Mouse (Mus musculus): ENCODE results near the gene Agap1.

Gene Agap1

DNA sequence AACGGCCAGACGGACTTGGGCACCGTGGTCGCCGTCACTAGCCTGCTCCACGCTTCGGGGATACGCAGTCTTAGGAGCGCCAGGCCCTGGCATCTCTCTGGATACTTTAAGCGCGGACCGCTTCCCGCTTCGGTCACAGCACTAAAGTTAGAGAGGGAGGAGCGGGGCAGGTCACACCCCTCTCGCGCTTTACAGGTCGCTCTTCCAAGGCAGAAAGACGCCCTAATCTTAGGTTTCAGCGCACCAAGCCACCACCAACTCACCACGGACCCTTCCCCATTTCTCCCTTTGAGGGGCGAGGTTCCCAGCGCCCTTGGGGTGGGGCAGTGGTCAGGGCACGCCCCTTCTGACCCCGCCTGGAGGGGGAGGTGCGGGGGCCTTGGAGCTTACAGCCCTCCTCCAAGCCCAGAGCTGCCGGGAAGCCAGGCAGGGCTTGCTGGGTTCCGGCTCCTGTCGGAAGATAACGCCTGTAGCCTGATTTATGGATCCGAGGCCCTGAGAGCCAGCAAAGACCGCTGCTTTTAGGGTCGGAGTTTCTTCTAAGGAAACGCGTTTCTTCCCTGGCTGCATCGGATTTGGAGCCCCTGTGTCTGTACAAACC is 472.6 kb downstream of the Agap1 start:
- in situ Hi-C loops (cut with MboI; ENCODE audit: low sequenced_read_pairs), result no loop called here

DNA sequence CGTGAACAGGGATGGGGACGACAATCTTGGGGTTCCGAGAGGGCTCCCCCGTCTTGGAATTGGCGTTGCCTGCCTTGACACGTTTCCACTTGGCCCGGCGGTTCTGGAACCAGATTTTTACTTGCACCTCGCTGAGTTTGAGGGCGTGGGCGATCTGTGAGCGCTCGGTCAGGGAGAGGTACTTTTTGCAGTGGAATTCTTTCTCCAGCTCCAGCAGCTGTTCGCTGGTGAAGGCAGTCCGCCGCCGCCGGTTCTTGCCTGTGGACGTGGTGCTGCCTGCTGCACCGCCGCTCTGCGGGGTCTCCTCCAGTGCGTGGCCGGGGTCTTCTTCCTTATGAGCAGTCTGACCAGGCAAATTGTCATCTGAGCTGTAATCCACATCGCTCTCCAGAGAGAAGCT is 474.1 kb downstream of the Agap1 start:
- in situ Hi-C loops (cut with MboI; ENCODE audit: low sequenced_read_pairs), result no loop called here

- in situ Hi-C loops (cut with MboI; ENCODE audit: low sequenced_read_pairs), result no loop called here
Measured at GRCm38 (mm10) chr1:89929181-89929580, 474.6 kb downstream of the Agap1 start.

- in situ Hi-C loops (cut with MboI; ENCODE audit: low sequenced_read_pairs), result no loop called here
Measured at GRCm38 (mm10) chr1:89929721-89930505, 475.3 kb downstream of the Agap1 start.

GRCm38 (mm10) chr1:89930551-89930950 is 475.9 kb downstream of the Agap1 start:
- in situ Hi-C loops (cut with MboI; ENCODE audit: low sequenced_read_pairs), result no loop called here

DNA sequence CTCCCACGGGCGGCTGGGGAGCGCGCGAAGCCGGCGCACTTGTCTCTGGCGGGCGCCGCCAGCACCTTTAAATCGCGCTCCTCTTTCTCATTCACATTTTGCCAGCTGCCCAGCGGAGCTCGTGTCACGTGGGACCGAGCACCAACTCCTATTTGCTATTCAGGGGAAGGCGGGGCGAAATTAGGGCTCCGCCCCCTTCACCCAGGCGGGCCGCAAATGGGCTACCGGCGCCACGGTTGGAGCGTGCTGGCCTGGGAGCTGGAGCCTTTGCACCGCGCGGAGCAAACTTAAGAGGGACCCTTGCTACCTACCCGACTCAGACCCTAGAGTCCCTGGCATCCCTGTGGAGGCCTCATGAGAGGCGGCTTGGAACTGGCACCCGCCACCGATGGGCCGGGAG is 476.5 kb downstream of the Agap1 start, which contains the start of gene Gbx2:
TSS of gene Gbx2 (minus strand) at position 60 of the 400 bp plus-strand sequence.
- in situ Hi-C loops (cut with MboI; ENCODE audit: low sequenced_read_pairs), result no loop called here

DNA sequence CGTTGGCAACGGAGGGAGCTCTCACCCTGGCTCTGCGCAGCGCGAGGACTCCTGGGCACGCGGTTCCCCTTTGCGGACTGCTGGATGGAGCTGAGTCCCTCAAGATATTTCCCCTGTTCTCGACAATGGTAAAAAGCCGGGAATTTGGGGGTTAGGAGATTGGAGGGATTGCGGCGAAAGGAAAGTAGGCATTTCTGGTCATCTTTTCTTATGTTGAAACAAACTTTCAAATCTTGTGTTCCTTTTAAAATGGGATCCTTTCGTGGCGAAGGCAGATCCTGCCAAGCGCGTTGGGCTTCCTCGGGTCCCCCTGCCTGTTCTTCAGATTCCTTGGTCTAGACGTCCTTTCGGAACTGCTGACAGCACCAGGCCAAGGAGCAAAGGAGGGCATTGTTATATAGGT is 477.4 kb downstream of the Agap1 start:
- in situ Hi-C loops (cut with MboI; ENCODE audit: low sequenced_read_pairs), result no loop called here

DNA sequence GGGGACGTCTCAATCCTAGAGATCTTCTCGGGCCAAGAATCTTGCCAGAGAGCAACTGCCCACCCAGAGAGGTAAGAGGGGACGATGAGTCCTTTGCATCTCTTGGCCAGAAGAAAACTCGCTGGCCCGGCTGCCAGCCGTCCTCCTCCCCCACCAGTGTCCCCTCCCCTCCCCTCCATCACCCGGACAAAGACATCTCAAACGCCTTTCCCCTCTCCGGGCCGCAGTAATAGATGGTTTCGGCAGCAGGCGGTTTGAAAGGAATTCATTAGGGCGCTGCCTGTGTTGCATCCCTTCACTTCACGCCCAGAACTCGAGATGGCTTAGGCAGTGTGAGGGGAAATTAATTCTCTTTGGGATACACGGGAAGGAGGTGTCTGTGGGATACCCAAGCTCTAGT is 478.0 kb downstream of the Agap1 start:
- in situ Hi-C loops (cut with MboI; ENCODE audit: low sequenced_read_pairs), result no loop called here

- in situ Hi-C loops (cut with MboI; ENCODE audit: low sequenced_read_pairs), result no loop called here
Measured at GRCm38 (mm10) chr1:89933028-89933427, 478.4 kb downstream of the Agap1 start.

- in situ Hi-C loops (cut with MboI; ENCODE audit: low sequenced_read_pairs), result no loop called here
Measured at GRCm38 (mm10) chr1:89933786-89934185, 479.2 kb downstream of the Agap1 start.

DNA sequence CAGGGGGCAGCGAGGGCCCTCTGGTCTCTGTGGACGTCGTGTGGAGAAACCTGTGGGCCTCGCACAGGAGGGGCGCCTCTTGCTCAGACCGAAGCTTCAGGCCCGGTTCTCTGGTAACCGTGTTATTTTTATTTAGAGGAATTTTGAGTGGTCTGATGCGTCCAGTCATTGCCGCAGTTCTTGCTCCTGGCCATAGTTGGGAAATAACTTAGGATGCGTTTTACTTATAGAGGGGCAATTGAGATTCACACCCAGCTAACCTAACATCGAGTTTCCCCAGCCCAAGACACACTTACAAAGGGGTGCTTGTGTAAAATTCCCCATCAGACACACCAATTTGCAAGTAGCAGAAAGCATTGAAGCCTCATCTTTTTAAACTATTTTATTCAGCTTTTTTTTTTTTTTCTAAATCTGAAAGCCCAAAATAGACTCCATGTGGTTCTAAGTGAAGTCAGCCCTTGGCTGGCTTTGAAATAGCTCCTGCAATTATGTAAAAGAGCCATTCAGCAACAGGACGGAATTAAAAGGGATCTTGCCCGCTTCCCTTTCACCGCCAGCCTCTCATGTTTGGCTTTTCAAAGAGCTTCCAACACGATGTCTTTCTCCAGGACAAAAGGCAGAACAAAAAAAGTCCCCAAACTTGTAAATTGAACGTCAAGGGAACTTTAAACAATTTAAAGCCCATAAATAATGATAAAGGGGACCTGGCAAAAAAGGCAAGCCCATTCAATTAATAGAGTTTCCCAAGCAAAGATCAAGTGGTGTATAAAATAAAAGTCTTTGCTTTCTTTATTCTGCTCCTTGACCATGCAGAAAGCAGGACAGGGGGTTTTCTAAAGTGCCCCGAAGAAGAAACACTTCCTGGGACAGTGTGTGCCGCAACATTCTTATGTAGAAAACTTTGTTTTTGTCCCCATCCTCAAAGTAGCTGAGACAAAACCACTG is 480.0 kb downstream of the Agap1 start:
- in situ Hi-C loops (cut with MboI; ENCODE audit: low sequenced_read_pairs), result no loop called here

DNA sequence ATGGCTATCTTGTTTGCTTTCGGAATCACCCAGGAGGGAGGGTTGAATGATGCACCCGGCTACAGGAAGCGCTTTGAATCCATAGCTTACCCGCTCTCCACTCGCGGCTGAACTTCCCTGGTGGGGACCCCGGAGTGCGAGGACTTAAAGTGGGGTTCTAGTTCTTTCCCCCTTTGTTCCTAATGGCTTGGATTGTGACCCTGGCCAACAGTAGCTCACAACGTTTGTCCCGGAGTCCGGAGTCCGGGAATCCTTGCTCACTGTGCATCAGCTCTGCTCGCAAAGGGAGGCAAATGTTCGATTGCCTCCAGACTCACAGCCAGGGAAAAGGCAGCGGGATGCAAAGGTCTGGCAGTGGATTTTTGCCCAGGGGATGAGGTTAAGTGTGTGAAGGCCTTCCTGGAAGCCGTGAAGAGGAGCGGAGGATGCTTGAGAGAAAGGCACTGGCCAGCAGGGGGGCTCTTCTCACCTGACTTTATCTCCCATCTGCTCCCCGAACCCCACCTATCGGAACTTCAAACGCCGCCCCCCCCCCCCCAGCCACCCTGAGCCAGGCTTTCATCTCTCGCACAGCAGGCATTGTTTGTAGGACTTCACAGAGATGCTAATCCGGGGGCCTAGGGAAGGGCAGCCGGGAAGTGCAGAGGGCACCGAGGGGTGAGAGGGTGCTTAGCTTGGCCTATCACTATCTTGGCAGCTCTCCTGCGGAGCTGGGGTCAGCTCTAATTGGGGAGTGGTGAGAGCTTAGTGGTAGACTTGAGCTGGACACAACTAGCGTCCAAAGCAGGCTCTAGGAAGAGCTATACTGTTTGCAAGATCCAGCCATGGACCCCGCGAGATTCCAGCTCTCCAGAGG is 481.1 kb downstream of the Agap1 start:
- in situ Hi-C loops (cut with MboI; ENCODE audit: low sequenced_read_pairs), result no loop called here

DNA sequence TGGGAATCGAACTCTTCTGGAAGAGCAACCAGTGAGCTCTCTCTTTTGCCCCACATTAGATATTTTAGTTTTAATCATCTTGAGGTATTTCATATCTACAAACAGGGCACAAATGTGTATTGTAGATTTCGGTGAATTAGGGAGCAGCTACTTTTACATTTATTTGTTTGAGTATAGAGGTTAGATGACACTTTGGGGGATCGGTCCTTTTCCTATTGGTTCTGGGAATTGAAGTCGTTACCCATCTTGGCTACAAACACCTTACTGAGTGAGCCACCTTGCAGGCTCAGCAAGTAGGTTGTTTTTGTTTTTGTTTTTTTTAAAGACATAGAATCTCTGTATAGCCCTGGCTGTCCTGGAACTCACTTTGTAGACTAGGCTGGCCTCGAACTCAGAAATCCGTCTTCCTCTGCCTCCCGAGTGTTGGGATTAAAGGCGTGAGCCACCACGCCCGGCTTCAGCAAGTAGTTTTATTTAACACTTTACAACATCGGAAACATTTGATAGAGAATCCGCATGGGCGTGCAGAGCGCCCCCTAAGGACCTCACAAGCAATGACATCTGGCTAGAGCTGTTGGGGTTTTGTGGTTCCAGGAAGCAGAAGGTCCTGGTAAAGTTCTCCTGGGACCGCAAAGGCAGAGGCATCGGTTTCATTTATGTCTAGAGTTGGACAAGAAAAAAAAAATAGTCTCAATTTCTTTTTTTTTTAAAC is 484.4 kb downstream of the Agap1 start:
- in situ Hi-C loops (cut with MboI; ENCODE audit: low sequenced_read_pairs), result no loop called here

- in situ Hi-C loops (cut with MboI; ENCODE audit: low sequenced_read_pairs), result no loop called here
Measured at GRCm38 (mm10) chr1:89939596-89939960, 485.0 kb downstream of the Agap1 start.

- in situ Hi-C loops (cut with MboI; ENCODE audit: low sequenced_read_pairs), result no loop called here
Measured at GRCm38 (mm10) chr1:89939981-89940726, 485.5 kb downstream of the Agap1 start.

DNA sequence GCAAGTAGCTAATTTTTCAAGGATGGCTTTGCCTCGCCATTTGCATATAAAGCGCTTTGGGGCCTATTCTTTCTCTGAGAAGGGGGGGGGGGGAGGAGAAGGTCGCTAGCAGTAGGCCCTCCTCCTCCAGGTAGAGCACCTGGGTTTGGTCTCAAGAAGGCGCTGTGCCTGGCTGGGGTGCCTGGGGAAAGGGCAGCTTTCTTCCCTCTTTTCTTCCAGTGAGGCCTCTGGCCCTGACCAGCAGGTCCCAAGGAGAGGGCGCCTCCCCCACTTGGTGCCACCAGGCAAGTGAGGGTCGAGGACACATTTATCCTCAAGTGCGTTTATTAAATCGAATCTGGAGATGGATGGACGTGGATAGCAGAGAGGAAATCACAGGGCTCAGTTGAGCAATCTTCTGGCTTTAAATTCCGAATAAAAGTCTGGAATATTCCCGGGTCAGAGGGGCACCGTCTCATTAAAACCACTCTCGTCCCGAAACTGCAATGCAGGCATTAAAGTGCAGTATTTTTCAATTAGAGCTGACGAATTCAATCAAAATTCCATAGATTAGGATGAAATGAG is 486.4 kb downstream of the Agap1 start:
- in situ Hi-C loops (cut with MboI; ENCODE audit: low sequenced_read_pairs), result no loop called here

- in situ Hi-C loops (cut with MboI; ENCODE audit: low sequenced_read_pairs), result no loop called here
Measured at GRCm38 (mm10) chr1:89941701-89942381, 487.2 kb downstream of the Agap1 start.

DNA sequence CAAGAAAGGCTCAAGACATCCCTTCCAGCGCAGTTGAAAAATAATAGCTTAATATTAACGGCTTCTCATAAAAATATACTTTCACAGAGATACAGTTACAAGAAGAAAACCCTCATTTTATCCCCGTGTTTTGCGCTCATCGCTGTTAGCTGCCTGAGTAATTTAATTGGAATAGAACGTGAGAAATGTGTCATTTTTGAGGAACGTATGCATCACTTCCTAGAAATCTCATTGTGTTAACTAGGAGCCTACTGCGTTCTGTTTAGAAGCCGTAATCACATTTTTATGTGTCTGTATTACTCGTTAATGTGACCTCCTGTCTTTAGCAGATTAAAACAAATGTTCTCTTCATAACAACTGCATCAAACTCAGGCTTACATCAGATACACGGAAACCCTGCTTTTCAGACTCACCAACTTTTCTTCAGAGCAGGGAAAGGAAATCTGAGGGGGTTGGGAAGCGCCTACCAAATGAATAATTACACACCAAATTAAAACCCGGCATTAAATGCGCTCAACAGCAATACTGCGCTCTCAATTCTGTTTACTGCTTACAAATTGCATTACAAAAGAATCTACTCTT is 487.9 kb downstream of the Agap1 start:
- in situ Hi-C loops (cut with MboI; ENCODE audit: low sequenced_read_pairs), result no loop called here

Data from CH12F3 (cell line).